Mouse (Mus musculus) intestine, embryonic 16.5 days (tissue): ENCODE data around the gene Gm15128. TPM values are rescaled to one million over a fixed set of nuclear protein-coding genes. Genes with fewer than 3 reads are reported as not detected.
"Not testable (repeated sequence)": the region's sequence is repeated elsewhere in the genome, so short reads cannot be mapped to it uniquely, and the experiment has no call there.

ENCODE experiments used
- ATAC-seq: fragments of 200-750 bp; cut with Nextera tagmentation; 2 replicates; pipeline ENCODE4 v1.8.0; 2017; ENCODE audit warnings: moderate TSS enrichment, moderate library complexity
- H3K27ac ChIP-seq: fragments of 300-500 bp; sonication (generic); 2 replicates; pipeline ENCODE4 v1.5.1; 2014; ENCODE audit warnings: mild to moderate bottlenecking, low read length
- H3K27me3 ChIP-seq: fragments of 300-500 bp; sonication (generic); replicated peaks from 2 replicates; pipeline ENCODE4 v1.6.1; 2014; ENCODE audit warnings: low read length, control low read depth, mixed read lengths; ENCODE audit not compliant: control insufficient read depth, insufficient read depth
- H3K36me3 ChIP-seq: fragments of 300-500 bp; sonication (generic); 2 replicates; pipeline ENCODE4 v1.6.1; 2014; ENCODE audit warnings: low read length, control low read depth; ENCODE audit not compliant: control insufficient read depth, insufficient read depth
- H3K4me1 ChIP-seq: fragments of 300-500 bp; sonication (generic); 2 replicates; pipeline ENCODE4 v1.6.1; 2014; ENCODE audit warnings: low read length, control low read depth, mixed read lengths; ENCODE audit not compliant: control insufficient read depth, insufficient read depth
- H3K4me2 ChIP-seq: fragments of 300-500 bp; sonication (generic); 2 replicates; pipeline ENCODE4 v1.6.1; 2014; ENCODE audit warnings: low read depth, low read length, control low read depth
- H3K4me3 ChIP-seq: fragments of 300-500 bp; sonication (generic); 2 replicates; pipeline ENCODE4 v1.5.1; 2014; ENCODE audit warnings: mild to moderate bottlenecking, low read length
- H3K9ac ChIP-seq: fragments of 300-500 bp; sonication (generic); 2 replicates; pipeline ENCODE4 v1.6.1; 2014; ENCODE audit warnings: low read depth, low read length
- H3K9me3 ChIP-seq: fragments of 300-500 bp; sonication (generic); 2 replicates; pipeline ENCODE4 v1.6.1; 2016; ENCODE audit warnings: low read length, control low read depth; ENCODE audit not compliant: control insufficient read depth
- WGBS: fragments of 180-500 bp; shearing (Covaris S2); extraction: QIAGEN DNeasy Blood & Tissue Kit; methylation state at CpG from one replicate; pipeline ENCODE4 v1.1.7; 2014; 5-methylcytosine and 5-hydroxymethylcytosine counted together
- polyA plus RNA-seq: library from polyadenylated mRNA; unstranded; fragments of >200 nt; fragmentation: Nextera tagmentation; extraction: Ambion mirVana; gene quantifications from 2 replicates; pipeline ENCODE4 v1.2.1, GENCODE M21; 2015

The Gm15128 gene
- not detected in 2 replicates for polyA plus RNA-seq

DNA sequence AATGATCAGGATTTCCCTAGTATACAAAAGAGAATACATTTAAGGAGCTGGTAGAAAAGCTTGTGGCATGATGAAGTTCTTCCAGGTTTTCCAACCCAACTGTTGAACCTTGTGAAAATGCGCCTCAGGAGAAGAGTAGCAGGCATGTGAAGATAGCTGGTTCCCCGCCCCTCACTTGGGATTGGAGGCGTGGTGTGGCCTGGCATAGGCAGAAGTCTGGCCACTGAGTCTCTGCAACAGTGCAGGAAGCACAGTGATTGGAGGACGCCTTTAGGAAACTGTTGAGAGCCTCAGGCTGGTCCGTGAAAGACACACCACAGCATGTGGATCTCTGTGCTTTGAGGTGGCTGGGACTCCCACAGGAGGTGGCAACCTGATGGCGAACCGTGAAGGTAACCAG is at the start of gene Gm15128:
Gene Gm15128 (plus strand): TSS at position 301 of the 400 bp plus-strand sequence.
- H3K4me3 ChIP-seq, H3K27me3 ChIP-seq, H3K9me3 ChIP-seq, H3K9ac ChIP-seq, H3K27ac ChIP-seq, ATAC-seq, H3K4me1 ChIP-seq, H3K4me2 ChIP-seq, H3K36me3 ChIP-seq: not testable (repeated sequence)
- WGBS, result 79% methylated on average over 7 of the region's 7 CpGs

Other genes starting within 250 kb of the Gm15128 start
- 2.3 and 2.7 TPM in 2 replicates for gene Lrch2, start 211.9 kb upstream of the Gm15128 start, polyA plus RNA-seq
- not detected in 2 replicates for gene Gm15080, start 227.0 kb downstream of the Gm15128 start, polyA plus RNA-seq